Mouse (Mus musculus) gastrocnemius, adult 2 months (tissue): ENCODE data around the gene Rrp8. TPM values are rescaled to one million over a fixed set of nuclear protein-coding genes. Genes with fewer than 3 reads are reported as not detected.

Experiments used
- DNase-seq: peaks from one replicate; pipeline ENCODE4 v3.0.0; 2022
- H3K27ac ChIP-seq: fragments of 200-600 bp; 2 replicates; pipeline ENCODE4 v1.8.1; 2022; ENCODE audit warnings: mild to moderate bottlenecking
- H3K4me3 ChIP-seq: fragments of 200-600 bp; 2 replicates; pipeline ENCODE4 v1.8.1; 2022; ENCODE audit warnings: mild to moderate bottlenecking, moderate library complexity
- CTCF ChIP-seq: fragments of 200-600 bp; IDR thresholded peaks from 2 replicates; pipeline ENCODE4 v1.8.1; 2022; ENCODE audit warnings: antibody characterized with exemption, mild to moderate bottlenecking, moderate library complexity
- intact Hi-C: fragments of 180-260 bp; cut with DNase I; formaldehyde crosslinking; loops from one replicate; pipeline ENCODE4 v1.15.1; 2025
- long read RNA-seq, 2 experiments: library from polyadenylated mRNA; stranded (forward); transcript quantifications; one replicate each; pipeline ENCODE4 v2.0.0; 2021
- total RNA-seq, 2 experiments: library from RNA; stranded (reverse); gene quantifications; 2 replicates each; pipeline ENCODE4 v1.2.3; 2021

The Rrp8 gene
- 10 to 100 TPM; 12.2 to 12.3 TPM for total RNA-seq
- long read RNA-seq, experiment 1, transcript Rrp8-201 (7 exons, 3,053 nt): major isoform, 23 of 27 reads
- long read RNA-seq, experiment 1, partial matches to known transcripts: 0 of 27 reads
- long read RNA-seq, experiment 1, other reads (novel, unspliced or antisense): 2 of 27 reads
- long read RNA-seq, experiment 2, transcript Rrp8-201 (7 exons, 3,053 nt): major isoform, 16 of 21 reads
- long read RNA-seq, experiment 2, partial matches to known transcripts: 1 of 21 reads
- long read RNA-seq, experiment 2, other reads (novel, unspliced or antisense): 2 of 21 reads

DNA sequence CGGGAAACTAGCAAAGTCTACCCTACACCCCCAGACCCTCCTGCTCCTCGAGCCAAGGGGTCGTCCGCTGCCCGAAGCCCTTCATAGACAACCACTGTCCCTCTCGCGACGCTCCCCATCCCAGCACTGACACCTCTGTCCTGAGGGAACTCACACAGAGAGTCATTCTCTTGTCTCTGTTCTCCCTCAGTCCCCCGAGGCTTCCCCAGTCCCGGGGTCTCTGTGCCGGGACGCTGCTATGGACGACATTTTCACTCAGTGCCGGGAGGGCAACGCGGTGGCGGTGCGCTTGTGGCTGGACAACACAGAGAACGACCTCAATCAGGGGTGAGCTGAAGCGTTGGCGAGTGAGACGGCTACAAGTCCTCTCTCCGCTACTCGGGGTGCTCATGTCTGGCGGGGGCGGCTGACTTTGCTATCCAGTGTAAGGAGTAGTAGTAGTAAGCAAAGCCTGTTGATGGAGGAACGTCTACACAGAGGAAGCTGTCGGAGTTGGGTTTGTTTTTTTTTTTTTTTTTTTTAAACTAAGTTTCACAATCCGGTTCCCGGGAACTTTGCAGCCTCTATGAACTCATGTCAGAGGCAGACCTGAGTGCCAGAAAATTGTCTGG, at the start of gene Rrp8:
Gene Rrp8, minus strand, starts transcription at position 475 of the 611 bp plus-strand sequence.
- H3K4me3 ChIP-seq: peak within 1 kb of the TSS; percentile 77
- DNase-seq: peak; percentile 57
- no peak for TF ChIP-seq CTCF
- intact Hi-C loops: loop anchor here (2.0 to 10.0 kb wide), 3 partner anchors 74 to 182 kb away; partner anchors contain the start of genes Arfip2, Gm45799, Mrpl17 and Smpd1
- peak within 1 kb of the TSS; percentile 99 for H3K27ac ChIP-seq

DNA sequence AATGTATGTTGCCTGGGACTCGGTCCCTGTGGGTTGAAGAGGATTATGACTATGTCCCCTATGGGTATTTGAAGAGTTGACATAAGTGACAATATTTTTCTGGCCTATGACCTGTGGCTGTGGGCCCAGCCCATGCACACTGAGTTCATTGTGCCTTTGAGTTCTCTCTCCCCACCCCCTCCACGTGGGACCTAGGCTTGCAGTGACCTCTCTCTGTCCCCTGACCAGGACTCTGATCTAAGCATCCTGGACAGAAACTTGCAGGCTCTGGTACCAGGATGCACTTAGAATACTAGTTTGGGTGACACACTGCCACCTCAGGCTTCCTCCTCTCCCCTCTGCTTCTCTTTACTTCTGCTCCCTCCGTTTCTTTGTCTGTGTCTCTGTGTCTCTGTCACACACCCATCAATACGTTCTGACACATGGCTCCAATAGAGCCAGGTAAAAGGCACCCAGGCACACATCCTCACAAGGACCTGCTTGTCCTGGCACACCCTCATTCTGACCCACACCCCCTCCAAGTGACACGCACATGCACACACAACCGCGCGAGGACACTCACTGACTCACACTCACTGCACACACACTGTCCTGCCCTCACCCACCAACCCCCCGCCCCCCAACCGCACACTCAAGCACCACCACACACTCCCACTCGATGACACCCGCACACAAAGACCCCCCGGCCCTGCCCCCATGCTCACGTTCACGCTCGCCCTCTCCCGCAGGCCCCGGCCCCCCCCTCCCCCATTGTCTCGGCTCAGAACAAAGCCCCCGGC, 49.5 kb upstream of the Rrp8 start:
- intact Hi-C loops: no loop called here
- DNase-seq: no peak
- Histone ChIP-seq H3K27ac (peak overlapping the region; percentile 81), H3K4me3 (peak overlapping the region; percentile 83)
- TF ChIP-seq CTCF: no peak

DNA sequence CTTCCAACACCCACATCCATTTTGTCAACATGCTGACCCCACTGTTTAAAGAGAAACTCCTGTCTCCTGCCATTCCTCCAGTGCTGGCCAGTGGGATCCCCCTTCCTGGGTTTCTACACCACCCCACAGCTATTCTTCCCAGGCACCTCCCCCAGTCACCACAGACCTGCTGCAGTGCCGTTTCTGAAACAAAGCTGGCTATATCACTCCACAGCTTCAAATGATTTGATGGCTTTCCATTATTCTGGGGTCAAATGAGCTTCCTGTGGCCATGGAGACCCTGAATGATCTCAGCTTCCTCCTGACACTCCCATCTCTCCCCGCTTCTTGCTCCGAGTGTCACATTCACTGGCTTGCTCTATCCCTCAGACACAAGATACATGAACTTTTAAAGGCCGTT, 47.4 kb upstream of the Rrp8 start:
- no peak for DNase-seq
- TF ChIP-seq CTCF: no peak
- intact Hi-C loops: no loop called here
- H3K4me3 ChIP-seq: no peak overlapping the region
- H3K27ac ChIP-seq: peak overlapping the region; percentile 35; the same call in 1 of the 2 replicates

- Histone ChIP-seq H3K4me3 (no peak overlapping the region), H3K27ac (peak overlapping the region; percentile 6; the same call in 1 of the 2 replicates)
- intact Hi-C loops: no loop called here
- DNase-seq: no peak
- no peak for TF ChIP-seq CTCF
These were observed 46.7 kb upstream of the Rrp8 start for GRCm38 (mm10) chr7:105783861-105784260.

DNA sequence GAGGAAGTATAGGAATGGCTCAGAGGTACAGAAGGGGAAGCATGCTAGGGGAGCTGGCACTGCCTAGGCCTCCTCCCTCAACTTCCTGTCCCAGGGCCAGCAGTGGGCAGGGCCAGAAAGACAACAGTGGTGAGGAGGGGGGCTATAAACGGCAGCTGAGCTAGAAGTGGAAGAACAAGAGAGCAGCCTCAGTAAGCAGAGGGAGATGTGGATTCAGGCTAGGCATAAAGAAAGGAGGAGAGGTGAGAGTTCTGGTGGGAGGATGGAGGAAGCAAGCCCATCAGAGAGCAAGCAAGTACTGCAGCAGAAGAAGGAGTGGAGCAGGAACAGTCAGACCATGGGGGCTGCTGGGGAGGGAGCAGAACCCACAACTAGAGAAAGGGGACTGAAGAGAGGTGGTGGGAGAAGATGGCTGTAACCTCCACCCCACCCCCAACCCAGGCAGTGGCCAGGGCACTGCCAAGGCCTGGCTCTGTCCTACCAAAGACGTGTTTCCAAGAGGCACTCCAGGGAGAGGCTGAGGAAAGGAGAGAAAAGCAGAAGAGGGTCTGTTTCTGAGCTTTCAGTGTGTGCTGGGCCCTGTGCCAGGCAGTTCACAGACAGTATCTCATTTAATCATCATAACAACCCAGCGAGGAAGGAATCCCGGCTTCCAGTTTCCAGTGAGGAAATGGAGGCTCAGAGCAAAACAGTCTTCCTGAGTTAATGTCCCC, 41.5 kb upstream of the Rrp8 start:
- peak overlapping the region; percentile 50 for H3K4me3 ChIP-seq
- DNase-seq: peak; percentile 60
- intact Hi-C loops: no loop called here

DNA sequence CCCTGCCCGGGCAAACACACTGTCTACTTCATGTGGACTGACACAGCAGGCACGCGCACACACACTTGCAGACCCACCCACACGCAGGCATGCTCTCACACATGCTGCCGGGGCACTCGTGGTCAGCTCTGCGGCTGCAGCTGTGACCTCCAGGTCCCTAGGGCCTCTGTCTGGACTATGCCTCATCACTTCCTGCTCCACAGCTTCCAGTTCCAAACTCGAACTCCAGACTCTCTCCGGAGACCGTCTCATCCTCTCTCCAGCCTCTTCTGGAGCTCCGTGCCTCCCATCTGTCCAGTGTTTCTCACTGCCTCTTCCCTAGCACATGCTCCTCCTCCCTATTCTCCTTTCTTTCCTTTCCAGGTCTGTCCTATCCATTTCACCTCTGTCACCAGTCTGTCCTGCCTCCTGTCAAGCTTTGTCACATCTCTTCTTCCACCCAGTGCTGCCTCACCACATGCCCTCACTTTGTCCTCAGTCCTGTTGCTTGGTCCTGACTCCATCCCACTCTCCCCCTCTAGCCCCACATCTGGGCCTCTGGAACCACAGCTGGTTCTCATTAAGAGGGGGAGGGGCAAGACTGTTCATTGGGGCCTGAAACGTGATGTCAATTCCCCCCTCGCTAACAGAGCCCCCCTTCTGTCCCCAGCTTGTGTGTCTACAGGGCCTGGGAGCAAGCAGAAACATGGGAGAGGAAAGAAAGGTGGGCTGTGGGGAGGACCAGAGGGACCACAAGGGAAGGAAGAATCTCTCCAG, 40.8 kb upstream of the Rrp8 start:
- H3K4me3 ChIP-seq: peak overlapping the region; percentile 50
- DNase-seq: peak; percentile 84
- intact Hi-C loops: no loop called here
- no peak for TF ChIP-seq CTCF
- H3K27ac ChIP-seq: peak overlapping the region; percentile 81

More for the DNA sequence above, 41.5 kb upstream of the Rrp8 start:
- H3K27ac ChIP-seq: peak overlapping the region; percentile 81
- TF ChIP-seq CTCF: no peak

DNA sequence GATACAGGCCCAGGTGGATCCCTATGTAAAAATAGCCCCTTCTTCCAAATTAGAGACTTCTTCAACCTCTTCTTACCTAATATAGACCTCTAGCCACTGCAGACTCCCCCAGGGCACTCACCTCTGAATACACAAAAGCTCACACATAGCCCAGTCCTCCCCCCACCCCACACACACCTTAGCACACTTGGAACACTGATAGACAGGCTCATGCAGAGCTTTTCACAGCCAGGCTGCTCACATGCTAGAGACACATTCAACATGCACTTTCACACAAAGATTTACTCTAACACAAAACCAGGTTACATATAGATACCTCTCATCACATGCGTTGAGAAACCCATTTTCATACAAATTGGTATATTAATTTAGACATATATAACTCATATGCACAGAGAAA, 40.1 kb upstream of the Rrp8 start:
- DNase-seq: no peak
- TF ChIP-seq CTCF: no peak
- Histone ChIP-seq H3K4me3 (peak overlapping the region; percentile 50; the same call in 1 of the 2 replicates), H3K27ac (peak overlapping the region; percentile 81)
- intact Hi-C loops: no loop called here

DNA sequence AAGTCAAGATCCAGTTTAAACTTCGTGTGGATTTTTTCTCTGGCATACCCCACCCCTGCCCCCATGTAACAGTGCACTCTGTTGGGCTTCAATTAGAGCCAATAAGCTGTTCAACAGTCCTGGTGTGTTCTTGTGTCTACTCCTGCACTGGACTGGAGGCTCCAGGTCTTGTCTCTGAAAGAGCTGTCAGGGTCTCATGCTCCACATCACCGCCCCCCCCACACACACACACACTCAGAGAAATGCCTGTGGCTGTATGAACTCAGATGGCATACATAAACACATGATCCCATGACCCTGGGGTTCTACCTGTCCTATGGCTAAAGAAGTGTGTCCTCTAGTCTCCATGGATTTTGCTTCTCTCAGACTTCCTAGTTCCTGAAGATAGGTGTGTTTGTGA, 38.8 kb upstream of the Rrp8 start:
- no peak overlapping the region for H3K4me3 ChIP-seq
- intact Hi-C loops: no loop called here
- no peak for DNase-seq
- H3K27ac ChIP-seq: no peak overlapping the region
- TF ChIP-seq CTCF: no peak

DNA sequence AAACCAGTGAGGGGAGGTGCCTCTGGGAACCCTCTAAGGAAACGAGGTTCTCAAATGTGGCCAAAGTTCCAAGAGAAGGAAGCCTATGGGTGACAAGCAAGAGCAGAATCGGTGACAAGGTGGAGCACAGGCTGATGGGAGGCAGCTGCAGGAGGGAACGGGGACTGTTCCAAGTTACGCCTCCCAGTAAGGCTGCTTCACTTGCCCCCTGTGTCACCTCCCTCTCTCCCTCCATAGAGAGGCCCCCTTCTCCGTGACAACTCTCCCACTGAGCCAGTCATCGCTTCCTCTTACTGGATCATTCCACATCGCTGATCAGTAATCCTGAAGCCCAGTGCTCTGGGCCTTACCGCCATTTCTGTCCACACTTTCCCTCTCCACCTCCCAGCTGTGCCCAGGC, 37.5 kb upstream of the Rrp8 start:
- Histone ChIP-seq H3K27ac (no peak overlapping the region), H3K4me3 (no peak overlapping the region)
- TF ChIP-seq CTCF: no peak
- intact Hi-C loops: no loop called here
- DNase-seq: no peak

GRCm38 (mm10) chr7:105773041-105773440, 35.9 kb upstream of the Rrp8 start:
- no peak overlapping the region for H3K4me3 ChIP-seq
- no peak for DNase-seq
- intact Hi-C loops: no loop called here
- no peak overlapping the region for H3K27ac ChIP-seq
- TF ChIP-seq CTCF: no peak

GRCm38 (mm10) chr7:105772331-105772730, 35.1 kb upstream of the Rrp8 start:
- no peak for TF ChIP-seq CTCF
- Histone ChIP-seq H3K27ac (no peak overlapping the region), H3K4me3 (no peak overlapping the region)
- intact Hi-C loops: no loop called here
- no peak for DNase-seq

- Histone ChIP-seq H3K27ac (peak overlapping the region; percentile 46), H3K4me3 (no peak overlapping the region)
- peak; percentile 64 for DNase-seq
- intact Hi-C loops: no loop called here
- no peak for TF ChIP-seq CTCF
These were observed 32.8 kb upstream of the Rrp8 start for GRCm38 (mm10) chr7:105769959-105770358.
